Mouse (Mus musculus) small intestine, adult 2 months (tissue): ENCODE measurements around the gene Calml3. TPM values are rescaled to one million over a fixed set of nuclear protein-coding genes. Genes with fewer than 3 reads are reported as not detected.

Source experiments
- H3K27ac ChIP-seq: fragments of 200-500 bp; 2 replicates; pipeline ENCODE4 v1.5.1; 2012; ENCODE audit warnings: low read depth, low read length, control low read depth, inconsistent platforms; ENCODE audit not compliant: insufficient read depth
- H3K27me3 ChIP-seq: fragments of 200-500 bp; 2 replicates; pipeline ENCODE4 v1.6.1; 2012; ENCODE audit warnings: mild to moderate bottlenecking, moderate library complexity, low read length, inconsistent platforms; ENCODE audit not compliant: control insufficient read depth, insufficient read depth
- H3K36me3 ChIP-seq: fragments of 200-500 bp; 2 replicates; pipeline ENCODE4 v1.6.1; 2012; ENCODE audit warnings: mild to moderate bottlenecking, low read length, control low read depth, inconsistent platforms; ENCODE audit not compliant: control insufficient read depth, insufficient read depth
- H3K4me1 ChIP-seq: fragments of 200-500 bp; 2 replicates; pipeline ENCODE4 v1.6.1; 2012; ENCODE audit warnings: low read length, inconsistent platforms, mixed read lengths; ENCODE audit not compliant: control insufficient read depth, insufficient read depth, insufficient read length
- H3K4me3 ChIP-seq: fragments of 200-500 bp; 2 replicates; pipeline ENCODE4 v1.5.1; 2012; ENCODE audit warnings: low read depth, mild to moderate bottlenecking, control low read depth, inconsistent platforms, low read length, moderate library complexity
- CTCF ChIP-seq: fragments of 200-500 bp; IDR thresholded peaks from 2 replicates; pipeline ENCODE4 v1.5.1; 2012; ENCODE audit warnings: low read depth, mild to moderate bottlenecking, control low read depth, inconsistent platforms, low read length, moderate library complexity, mixed read lengths; ENCODE audit not compliant: insufficient replicate concordance, insufficient read length; ENCODE audit errors: extremely low read depth
- POLR2A ChIP-seq: fragments of 200-500 bp; IDR thresholded peaks from 2 replicates; pipeline ENCODE4 v1.6.1; 2012; ENCODE audit warnings: low read depth, mild to moderate bottlenecking, control low read depth, inconsistent platforms, low read length, moderate library complexity
- WGBS: fragments of 180-500 bp; shearing (Covaris S2); methylation state at CpG from one replicate; pipeline ENCODE4 v1.1.7; 2018; 5-methylcytosine and 5-hydroxymethylcytosine counted together
- polyA plus RNA-seq: library from polyadenylated mRNA; depleted of rRNA; stranded (reverse); fragments of >200 nt; gene quantifications from 2 replicates; pipeline ENCODE4 v1.2.3, GENCODE M21; 2012

Calml3 gene
- polyA plus RNA-seq, 1 experiment: not detected

GRCm38 (mm10) chr13:3783621-3784020, 20.5 kb downstream of the Calml3 start:
- Histone ChIP-seq H3K36me3 (no peaks in the 10 kb centered on the region), H3K27ac (peak overlapping the region; percentile 79), H3K4me1 (peaks cover 36% of the 10 kb centered on the region), H3K27me3 (no peaks in the 10 kb centered on the region), H3K4me3 (no peak overlapping the region)
- WGBS: 21% methylated on average over 2 of the region's 2 CpGs
- TF ChIP-seq CTCF: no peak
- TF ChIP-seq POLR2A: no peak

- no peak for TF ChIP-seq POLR2A
- no peak for TF ChIP-seq CTCF
- Histone ChIP-seq H3K27ac (peak overlapping the region; percentile 78), H3K36me3 (no peaks in the 10 kb centered on the region), H3K4me1 (peaks cover 42% of the 10 kb centered on the region), H3K27me3 (no peaks in the 10 kb centered on the region), H3K4me3 (no peak overlapping the region)
- 63% methylated on average over 2 of the region's 2 CpGs for WGBS
Measured at GRCm38 (mm10) chr13:3782499-3782898, 21.6 kb downstream of the Calml3 start.

DNA sequence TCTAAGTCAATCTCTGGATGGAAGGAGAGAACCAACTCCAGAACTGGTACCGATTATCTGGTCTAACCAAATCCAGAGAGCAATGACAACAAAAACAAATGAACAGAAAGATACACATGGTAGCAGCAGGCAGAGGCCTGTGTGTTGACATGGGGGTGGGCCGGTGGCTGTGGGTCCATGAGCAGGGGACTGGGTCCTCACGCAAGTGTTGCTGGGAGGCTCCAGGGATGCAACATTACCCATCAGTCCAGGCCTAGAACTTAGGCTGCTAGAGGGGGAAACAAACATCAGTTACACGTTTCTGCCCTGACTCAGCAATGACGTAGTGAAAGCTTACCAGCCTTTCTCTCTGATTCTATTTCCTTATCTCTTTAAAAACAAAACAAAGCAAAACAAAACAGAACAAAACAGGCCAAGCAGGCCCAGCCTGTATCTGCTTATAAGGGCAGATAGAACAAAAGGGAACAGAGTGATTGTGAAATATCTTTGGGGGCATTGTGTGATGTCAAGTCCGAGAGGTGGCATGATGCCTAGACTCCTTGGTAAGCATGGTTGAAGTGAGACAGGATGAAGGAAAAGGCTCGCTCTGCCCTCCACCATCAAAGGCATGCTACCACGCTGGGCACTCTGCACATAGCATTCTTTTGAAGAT, 24.4 kb downstream of the Calml3 start:
- Histone ChIP-seq H3K36me3 (no peaks in the 10 kb centered on the region), H3K4me1 (peaks cover 51% of the 10 kb centered on the region), H3K4me3 (no peak overlapping the region), H3K27ac (0 out of 2 replicates have a peak overlapping the region, but pooled peaks have one; percentile 10), H3K27me3 (no peaks in the 10 kb centered on the region)
- 82% methylated on average over 8 of the region's 8 CpGs for WGBS
- no peak for TF ChIP-seq CTCF
- no peak for TF ChIP-seq POLR2A

GRCm38 (mm10) chr13:3778591-3779364, 25.3 kb downstream of the Calml3 start:
- TF ChIP-seq POLR2A (no peak), CTCF (no peak)
- Histone ChIP-seq H3K27ac (peak overlapping the region; percentile 54; the same call in 1 of the 2 replicates), H3K4me1 (peaks cover 43% of the 10 kb centered on the region), H3K4me3 (no peak overlapping the region), H3K27me3 (no peaks in the 10 kb centered on the region), H3K36me3 (no peaks in the 10 kb centered on the region)
- WGBS: 61% methylated on average over 4 of the region's 4 CpGs

- peaks cover 41% of the 10 kb centered on the region for H3K4me1 ChIP-seq
- WGBS: 34% methylated on average over 5 of the region's 5 CpGs
- H3K27me3 ChIP-seq: no peaks in the 10 kb centered on the region
- no peak overlapping the region for H3K4me3 ChIP-seq
- H3K36me3 ChIP-seq: no peaks in the 10 kb centered on the region
- TF ChIP-seq CTCF (no peak), POLR2A (no peak)
- H3K27ac ChIP-seq: peak overlapping the region; percentile 83
Measured at GRCm38 (mm10) chr13:3777216-3777912, 26.8 kb downstream of the Calml3 start.

DNA sequence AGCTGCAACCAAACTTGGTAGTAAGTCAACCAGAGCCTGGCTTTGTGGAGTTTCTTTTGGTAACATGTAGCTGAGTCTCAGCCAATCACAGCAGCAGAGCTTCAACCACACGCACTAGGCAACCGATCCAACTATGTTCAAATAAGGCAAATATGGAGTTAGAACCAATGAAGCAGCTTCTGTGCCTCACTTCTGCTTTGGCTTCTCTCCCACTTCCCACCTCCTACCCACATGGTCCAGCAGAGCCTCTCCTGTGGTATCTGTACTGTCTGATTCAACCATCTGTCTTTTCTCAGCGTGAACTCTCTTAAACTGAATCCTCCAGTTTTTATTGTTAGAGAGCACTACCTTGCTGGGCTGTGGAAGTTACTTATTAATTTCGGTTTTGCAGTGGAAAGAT, 27.7 kb downstream of the Calml3 start:
- Histone ChIP-seq H3K36me3 (no peaks in the 10 kb centered on the region), H3K4me3 (no peak overlapping the region), H3K4me1 (peaks cover 33% of the 10 kb centered on the region), H3K27me3 (no peaks in the 10 kb centered on the region), H3K27ac (peak overlapping the region; percentile 68)
- TF ChIP-seq CTCF: no peak
- WGBS: 34% methylated on average over 4 of the region's 4 CpGs

- Histone ChIP-seq H3K4me3 (no peak overlapping the region), H3K4me1 (peaks cover 36% of the 10 kb centered on the region), H3K36me3 (no peaks in the 10 kb centered on the region), H3K27me3 (no peaks in the 10 kb centered on the region), H3K27ac (no peak overlapping the region)
- TF ChIP-seq CTCF: no peak
- no peak for TF ChIP-seq POLR2A
- 80% methylated on average over 4 of the region's 4 CpGs for WGBS
Measured at GRCm38 (mm10) chr13:3774991-3775390, 29.1 kb downstream of the Calml3 start.
